Mouse (Mus musculus) brain, embryonic 14.5 days (tissue): ENCODE data around the gene Mff.

ENCODE experiments used
- CTCF ChIP-seq: fragments of 200-500 bp; IDR thresholded peaks from 2 replicates; pipeline ENCODE4 v1.5.1; 2012; ENCODE audit warnings: inconsistent platforms, mild to moderate bottlenecking, moderate library complexity, borderline replicate concordance; ENCODE audit not compliant: insufficient read depth, insufficient read length; ENCODE audit errors: extremely low read depth
- POLR2A ChIP-seq: fragments of 200-500 bp; IDR thresholded peaks from 2 replicates; pipeline ENCODE4 v1.6.1; 2012; ENCODE audit warnings: mild to moderate bottlenecking, inconsistent platforms, borderline replicate concordance; ENCODE audit not compliant: poor library complexity, insufficient read depth, insufficient read length, severe bottlenecking; ENCODE audit errors: extremely low read depth

DNA sequence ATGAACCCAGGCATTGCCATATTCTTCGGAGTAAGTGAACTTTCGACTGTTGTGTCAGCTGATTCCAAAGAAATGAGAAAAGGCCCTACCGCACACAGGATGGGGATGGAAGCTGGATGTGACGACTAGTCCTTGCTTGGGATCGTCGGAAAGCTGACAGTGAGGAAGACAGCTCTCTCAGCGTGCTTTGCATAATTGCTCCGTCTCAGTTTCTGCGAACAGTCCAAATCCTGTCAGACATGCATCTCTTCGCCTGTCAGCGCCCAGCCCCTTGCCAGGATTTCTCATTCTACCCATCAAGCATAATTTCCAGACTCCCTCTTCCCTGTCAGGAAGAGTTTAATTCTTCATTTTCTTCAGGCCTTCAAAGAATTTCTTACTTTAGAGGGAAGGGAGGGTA lies 66.4 kb downstream of the Mff start:
- TF ChIP-seq CTCF = no peak
- no peak for TF ChIP-seq POLR2A
